Mouse (Mus musculus): ENCODE data around the gene Ccdc110. TPM values are rescaled to one million over a fixed set of nuclear protein-coding genes. Genes with fewer than 3 reads are reported as not detected.

The Ccdc110 gene
- polyA plus RNA-seq, 1 experiment from 2014 or later, result 0.21 TPM

GRCm38 (mm10) chr8:45917040-45917679, 17.3 kb upstream of the Ccdc110 start:
- H3K27me3 ChIP-seq, result no peaks in the 10 kb centered on the region
- WGBS, result 75% methylated on average over 20 of the region's 20 CpGs
- no peaks in the 10 kb centered on the region for H3K9me3 ChIP-seq
- H3K9ac ChIP-seq, result no peak overlapping the region
- H3K36me3 ChIP-seq, result no peaks in the 10 kb centered on the region
- no peak for ATAC-seq (ENCODE audit: low FRiP score, low read depth)
- no peaks in the 10 kb centered on the region for H3K4me1 ChIP-seq (replicated peaks)
- no peak overlapping the region for H3K27ac ChIP-seq (replicated peaks)
- no peak overlapping the region for H3K4me2 ChIP-seq
- H3K4me3 ChIP-seq, result no peak overlapping the region

- Histone ChIP-seq H3K4me3 (no peak overlapping the region), H3K27ac (replicated peaks) (no peak overlapping the region), H3K36me3 (no peaks in the 10 kb centered on the region), H3K4me2 (no peak overlapping the region), H3K4me1 (replicated peaks) (no peaks in the 10 kb centered on the region), H3K9me3 (no peaks in the 10 kb centered on the region), H3K27me3 (no peaks in the 10 kb centered on the region), H3K9ac (no peak overlapping the region)
- WGBS, result 88% methylated on average over 15 of the region's 15 CpGs
- no peak for ATAC-seq (ENCODE audit: low FRiP score, low read depth)
Measured at GRCm38 (mm10) chr8:45918891-45919290, 15.5 kb upstream of the Ccdc110 start.

GRCm38 (mm10) chr8:45920392-45920791, 14.0 kb upstream of the Ccdc110 start:
- Histone ChIP-seq H3K36me3 (no peaks in the 10 kb centered on the region), H3K27ac (replicated peaks) (no peak overlapping the region), H3K4me1 (replicated peaks) (no peaks in the 10 kb centered on the region), H3K9me3 (no peaks in the 10 kb centered on the region), H3K4me3 (no peak overlapping the region), H3K9ac (no peak overlapping the region), H3K4me2 (no peak overlapping the region), H3K27me3 (no peaks in the 10 kb centered on the region)
- 93% methylated on average over 7 of the region's 7 CpGs for WGBS
- no peak for ATAC-seq (ENCODE audit: low FRiP score, low read depth)

- H3K4me3 ChIP-seq, result no peak overlapping the region
- no peaks in the 10 kb centered on the region for H3K27me3 ChIP-seq
- H3K27ac ChIP-seq (replicated peaks), result no peak overlapping the region
- H3K4me1 ChIP-seq (replicated peaks), result no peaks in the 10 kb centered on the region
- no peak for ATAC-seq (ENCODE audit: low FRiP score, low read depth)
- no peak overlapping the region for H3K4me2 ChIP-seq
- no peak overlapping the region for H3K9ac ChIP-seq
- H3K36me3 ChIP-seq, result no peaks in the 10 kb centered on the region
- H3K9me3 ChIP-seq, result no peaks in the 10 kb centered on the region
- WGBS, result 95% methylated on average over 7 of the region's 7 CpGs
Measured at GRCm38 (mm10) chr8:45922116-45922515, 12.3 kb upstream of the Ccdc110 start.

- no peaks in the 10 kb centered on the region; the same call in 1 of the 2 replicates for H3K4me1 ChIP-seq (replicated peaks)
- WGBS, result 91% methylated on average over 9 of the region's 9 CpGs
- H3K36me3 ChIP-seq, result no peaks in the 10 kb centered on the region
- H3K4me2 ChIP-seq, result no peak overlapping the region
- ATAC-seq (ENCODE audit: low FRiP score, low read depth), result no peak
- no peaks in the 10 kb centered on the region for H3K27me3 ChIP-seq
- no peak overlapping the region for H3K4me3 ChIP-seq
- no peak overlapping the region for H3K9ac ChIP-seq
- no peaks in the 10 kb centered on the region for H3K9me3 ChIP-seq
- H3K27ac ChIP-seq (replicated peaks), result no peak overlapping the region
Measured at GRCm38 (mm10) chr8:45936986-45937385, 2.6 kb downstream of the Ccdc110 start.

DNA sequence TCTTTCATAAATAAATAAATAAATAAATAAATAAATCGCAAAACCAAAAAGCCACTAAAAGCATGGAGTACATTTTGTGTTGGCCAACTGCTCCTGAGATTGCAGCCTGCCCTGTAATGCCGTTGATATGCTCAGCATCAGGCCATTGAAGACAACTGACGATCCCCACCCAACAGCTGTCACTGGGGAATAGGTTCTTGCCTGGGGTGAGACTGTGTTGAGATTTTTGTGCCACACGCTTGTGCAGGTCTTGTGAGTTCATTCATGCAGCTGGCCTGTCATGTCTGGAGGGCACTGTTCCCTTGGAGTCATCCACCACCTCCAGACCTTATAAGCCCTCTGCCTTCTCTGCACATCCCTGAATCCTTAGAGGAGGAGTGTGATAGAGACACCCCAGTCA, 11.9 kb downstream of the Ccdc110 start:
- Histone ChIP-seq H3K27ac (replicated peaks) (no peak overlapping the region), H3K36me3 (no peaks in the 10 kb centered on the region), H3K27me3 (no peaks in the 10 kb centered on the region), H3K9ac (no peak overlapping the region), H3K4me1 (replicated peaks) (no peaks in the 10 kb centered on the region), H3K9me3 (no peaks in the 10 kb centered on the region), H3K4me3 (no peak overlapping the region), H3K4me2 (no peak overlapping the region)
- ATAC-seq (ENCODE audit: low FRiP score, low read depth), result no peak
- WGBS, result 88% methylated on average over 4 of the region's 4 CpGs

DNA sequence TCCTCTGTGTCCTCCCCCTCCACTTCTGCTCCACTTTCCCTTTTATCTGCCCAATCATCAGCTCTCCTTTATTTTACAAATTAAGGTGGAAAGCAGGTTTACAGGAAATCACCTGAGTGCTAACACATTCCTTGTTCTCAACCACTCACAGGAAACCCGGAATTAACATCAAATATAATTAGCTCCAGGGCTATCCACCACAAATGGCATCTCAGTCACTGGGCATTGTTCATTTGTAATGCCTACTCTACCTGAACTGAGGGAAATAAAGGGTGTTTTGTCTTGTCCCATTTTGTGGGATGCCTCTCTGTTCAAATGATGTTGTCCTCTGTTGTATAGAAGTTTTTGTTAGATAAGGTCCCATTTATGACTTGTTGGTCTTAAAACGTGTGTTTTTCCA, 16.2 kb downstream of the Ccdc110 start:
- 52% methylated on average over 2 of the region's 2 CpGs for WGBS
- ATAC-seq (ENCODE audit: low FRiP score, low read depth), result no peak
- H3K27ac ChIP-seq (replicated peaks), result no peak overlapping the region
- H3K9me3 ChIP-seq, result no peaks in the 10 kb centered on the region
- no peak overlapping the region for H3K4me3 ChIP-seq
- H3K36me3 ChIP-seq, result no peaks in the 10 kb centered on the region
- H3K4me2 ChIP-seq, result no peak overlapping the region
- no peaks in the 10 kb centered on the region for H3K27me3 ChIP-seq
- no peak overlapping the region for H3K9ac ChIP-seq
- no peaks in the 10 kb centered on the region for H3K4me1 ChIP-seq (replicated peaks)

GRCm38 (mm10) chr8:45970894-45971293, 36.5 kb downstream of the Ccdc110 start:
- 96% methylated on average over 12 of the region's 12 CpGs for WGBS
- ATAC-seq (ENCODE audit: low FRiP score, low read depth), result no peak
- Histone ChIP-seq H3K27me3 (no peaks in the 10 kb centered on the region), H3K27ac (replicated peaks) (no peak overlapping the region), H3K4me1 (replicated peaks) (peaks cover 9% of the 10 kb centered on the region), H3K4me3 (no peak overlapping the region), H3K9me3 (no peaks in the 10 kb centered on the region), H3K4me2 (no peak overlapping the region), H3K36me3 (no peaks in the 10 kb centered on the region), H3K9ac (no peak overlapping the region)

DNA sequence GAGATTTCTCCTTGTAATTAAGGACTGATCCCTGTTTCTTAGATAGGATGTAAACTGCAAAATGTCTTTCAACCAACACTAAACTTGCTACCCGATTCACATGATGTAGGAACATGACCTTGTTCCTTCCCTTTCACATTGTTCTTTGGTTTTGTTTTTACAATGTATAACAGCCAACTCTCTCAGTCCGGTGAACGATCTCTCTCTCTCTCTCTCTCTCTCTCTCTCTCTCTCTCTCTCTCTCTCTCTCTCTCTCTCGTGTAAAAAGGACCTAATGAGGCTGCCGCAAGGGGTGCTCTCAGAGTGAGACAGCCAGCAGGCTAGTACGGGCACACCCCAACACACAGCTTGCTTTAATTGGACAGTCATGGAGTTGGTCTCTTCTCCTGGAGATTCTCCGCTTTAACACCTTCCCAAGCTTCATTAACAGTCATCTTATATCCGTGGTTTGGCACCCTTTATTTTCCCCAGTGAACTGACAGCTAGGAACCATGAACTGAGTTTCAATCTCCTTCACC, 39.6 kb downstream of the Ccdc110 start:
- H3K36me3 ChIP-seq, result 0 out of 2 replicates have a peak, but pooled peaks cover 4% of the 10 kb centered on the region
- no peak overlapping the region for H3K27ac ChIP-seq (replicated peaks)
- ATAC-seq (ENCODE audit: low FRiP score, low read depth), result no peak
- 74% methylated on average over 8 of the region's 8 CpGs for WGBS
- no peak overlapping the region for H3K4me3 ChIP-seq
- no peaks in the 10 kb centered on the region for H3K9me3 ChIP-seq
- H3K4me2 ChIP-seq, result peak overlapping the region; percentile 66; the same call in 1 of the 2 replicates
- no peaks in the 10 kb centered on the region for H3K27me3 ChIP-seq
- no peak overlapping the region for H3K9ac ChIP-seq
- peaks cover 15% of the 10 kb centered on the region for H3K4me1 ChIP-seq (replicated peaks)

GRCm38 (mm10) chr8:45975126-45975836, 40.9 kb downstream of the Ccdc110 start, which contains the start of the genes 1700029J07Rik and Ufsp2:
Gene 1700029J07Rik (minus strand): TSS chr8:45975252.
Gene Ufsp2 (plus strand): TSS chr8:45975528.
- WGBS, result under 1% methylated on average over 57 of the region's 57 CpGs
- Histone ChIP-seq H3K4me1 (replicated peaks) (peaks cover 15% of the 10 kb centered on the region), H3K4me2 (peak within 1 kb of the TSS; percentile 66), H3K9ac (peak within 1 kb of the TSS; percentile 63), H3K36me3 (peaks cover 6% of the 10 kb centered on the region; the same call in 1 of the 2 replicates), H3K27ac (replicated peaks) (peak within 1 kb of the TSS; percentile 84), H3K4me3 (peak within 1 kb of the TSS; percentile 61), H3K27me3 (no peaks in the 10 kb centered on the region), H3K9me3 (no peaks in the 10 kb centered on the region)
- peak; percentile 98 for ATAC-seq (ENCODE audit: low FRiP score, low read depth)

- no peak for ATAC-seq (ENCODE audit: low FRiP score, low read depth)
- Histone ChIP-seq H3K4me1 (replicated peaks) (peaks cover 15% of the 10 kb centered on the region), H3K27ac (replicated peaks) (peak overlapping the region; percentile 43; the same call in 1 of the 2 replicates), H3K27me3 (no peaks in the 10 kb centered on the region), H3K9ac (peak overlapping the region; percentile 62), H3K4me2 (peak overlapping the region; percentile 66), H3K36me3 (peaks cover 10% of the 10 kb centered on the region), H3K9me3 (no peaks in the 10 kb centered on the region), H3K4me3 (peak overlapping the region; percentile 61)
- 73% methylated on average over 11 of the region's 11 CpGs for WGBS
Measured at GRCm38 (mm10) chr8:45975837-45976468, 41.5 kb downstream of the Ccdc110 start.

- no peak overlapping the region for H3K27ac ChIP-seq (replicated peaks)
- 88% methylated on average over 3 of the region's 3 CpGs for WGBS
- H3K36me3 ChIP-seq, result peaks cover 28% of the 10 kb centered on the region
- H3K4me1 ChIP-seq (replicated peaks), result no peaks in the 10 kb centered on the region
- no peak overlapping the region for H3K9ac ChIP-seq
- no peak overlapping the region for H3K4me2 ChIP-seq
- H3K4me3 ChIP-seq, result no peak overlapping the region
- no peaks in the 10 kb centered on the region for H3K27me3 ChIP-seq
- H3K9me3 ChIP-seq, result no peaks in the 10 kb centered on the region
- ATAC-seq (ENCODE audit: low FRiP score, low read depth), result no peak
Measured at GRCm38 (mm10) chr8:45986665-45987064, 52.2 kb downstream of the Ccdc110 start.
